Mouse (Mus musculus): ENCODE measurements around the gene Npdc1. TPM values are rescaled to one million over a fixed set of nuclear protein-coding genes. Genes with fewer than 3 reads are reported as not detected.

Npdc1 gene
- polyA plus RNA-seq, 1 experiment from 2014 or later = 4.5 TPM

- H3K4me2 ChIP-seq = peak within 1 kb of the TSS; percentile 91
- peak within 1 kb of the TSS; percentile 53 for H3K9ac ChIP-seq
- H3K4me1 ChIP-seq (replicated peaks) = peaks cover 36% of the 10 kb centered on the region
- H3K36me3 ChIP-seq (replicated peaks) = no peaks in the 10 kb centered on the region
- peak within 1 kb of the TSS; percentile 64; the same call in 1 of the 2 replicates for H3K27ac ChIP-seq (replicated peaks)
- no peaks in the 10 kb centered on the region for H3K9me3 ChIP-seq (replicated peaks)
- peak within 1 kb of the TSS; percentile 66 for H3K4me3 ChIP-seq (replicated peaks)
- H3K27me3 ChIP-seq = peaks cover 24% of the 10 kb centered on the region
- WGBS (ENCODE audit: insufficient replicate concordance) = under 1% methylated on average over 54 of the region's 54 CpGs
- peak; percentile 64 for ATAC-seq (ENCODE audit: insufficient read depth)
Observed at GRCm38 (mm10) chr2:25365091-25365761, 33.9 kb upstream of the Npdc1 start, which contains the start of gene Uap1l1. Gene Uap1l1 (minus strand): TSS chr2:25365682.

DNA sequence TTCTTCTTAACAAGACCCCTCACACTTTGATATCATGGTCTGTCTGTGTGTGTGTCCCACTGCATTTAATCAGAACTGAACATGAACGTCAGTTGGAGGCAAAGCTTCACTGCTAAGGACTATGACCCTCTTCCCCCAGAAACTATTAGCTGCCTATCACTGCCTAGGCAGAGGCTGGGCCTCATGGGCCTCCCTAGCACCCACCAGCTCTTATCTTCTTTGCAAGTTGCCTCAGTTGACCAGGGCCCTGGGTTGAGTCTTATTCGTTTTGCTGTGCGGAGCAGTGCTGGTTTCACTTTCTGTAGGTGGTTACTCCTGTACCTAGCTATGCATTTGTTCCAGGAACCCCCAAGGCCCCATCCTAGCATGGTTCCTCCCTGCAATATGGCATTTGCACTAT, 29.2 kb upstream of the Npdc1 start:
- 15% methylated on average over 3 of the region's 3 CpGs for WGBS (ENCODE audit: insufficient replicate concordance)
- Histone ChIP-seq H3K9me3 (replicated peaks) (no peaks in the 10 kb centered on the region), H3K4me3 (replicated peaks) (peak overlapping the region; percentile 20), H3K9ac (peak overlapping the region; percentile 29; the same call in 1 of the 2 replicates), H3K36me3 (replicated peaks) (peaks cover 4% of the 10 kb centered on the region), H3K27ac (replicated peaks) (peak overlapping the region; percentile 67), H3K4me1 (replicated peaks) (peaks cover 65% of the 10 kb centered on the region), H3K4me2 (peak overlapping the region; percentile 64), H3K27me3 (peaks cover 12% of the 10 kb centered on the region)
- peak; percentile 43 for ATAC-seq (ENCODE audit: insufficient read depth)

DNA sequence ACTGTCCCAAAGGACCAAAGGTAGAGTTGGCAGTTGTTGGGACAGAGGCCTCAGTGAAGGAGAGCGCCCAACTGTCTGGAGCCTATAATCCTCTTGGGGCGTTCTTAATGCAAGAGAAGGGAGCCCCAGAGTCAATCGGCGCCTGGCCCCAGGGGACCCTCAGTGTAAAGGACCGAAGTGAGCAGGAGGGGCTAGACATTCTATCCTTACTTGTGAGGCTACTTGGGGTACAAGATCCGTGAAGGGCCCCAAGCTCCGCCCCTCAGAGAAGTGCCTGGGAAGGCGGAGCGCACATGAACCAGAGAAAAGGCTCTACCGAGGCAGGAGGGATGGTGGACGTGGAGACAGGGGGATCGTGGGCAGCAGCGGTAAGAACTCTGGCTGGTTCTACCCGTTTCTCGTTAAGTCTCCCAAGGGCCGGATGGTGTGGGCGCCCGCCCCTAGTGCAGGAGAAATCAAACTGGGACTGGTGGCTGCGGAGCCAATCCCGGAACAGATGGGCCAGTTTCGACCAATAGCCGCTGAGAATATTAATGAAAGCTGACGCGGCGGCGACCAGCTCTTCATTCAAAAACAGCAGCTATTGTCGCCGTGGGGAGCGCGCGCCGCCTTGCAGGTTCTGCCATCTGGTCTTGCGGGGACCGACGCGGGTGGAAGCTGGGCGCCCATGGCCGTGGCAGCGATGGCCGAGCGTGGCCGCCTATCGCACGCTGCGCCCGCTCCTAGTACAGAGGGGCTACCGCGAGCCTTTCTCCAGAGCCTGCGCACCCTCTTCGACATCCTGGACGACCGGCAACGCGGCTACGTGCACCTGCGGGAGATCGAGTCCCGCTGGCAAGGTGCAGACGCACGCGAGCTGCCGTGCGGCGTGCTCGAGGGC, 27.1 kb upstream of the Npdc1 start, which contains the start of gene Sapcd2:
TSS of gene Sapcd2 (plus strand) at position 558 of the 880 bp plus-strand sequence.
- Histone ChIP-seq H3K27ac (replicated peaks) (peak within 1 kb of the TSS; percentile 90), H3K36me3 (replicated peaks) (peaks cover 24% of the 10 kb centered on the region), H3K4me2 (peak within 1 kb of the TSS; percentile 98), H3K9me3 (replicated peaks) (no peaks in the 10 kb centered on the region), H3K4me3 (replicated peaks) (peak within 1 kb of the TSS; percentile 86), H3K27me3 (no peaks in the 10 kb centered on the region; the same call in 1 of the 2 replicates), H3K4me1 (replicated peaks) (peaks cover 75% of the 10 kb centered on the region), H3K9ac (peak within 1 kb of the TSS; percentile 82)
- WGBS (ENCODE audit: insufficient replicate concordance) = 1% methylated on average over 65 of the region's 65 CpGs
- ATAC-seq (ENCODE audit: insufficient read depth) = peak; percentile 84

DNA sequence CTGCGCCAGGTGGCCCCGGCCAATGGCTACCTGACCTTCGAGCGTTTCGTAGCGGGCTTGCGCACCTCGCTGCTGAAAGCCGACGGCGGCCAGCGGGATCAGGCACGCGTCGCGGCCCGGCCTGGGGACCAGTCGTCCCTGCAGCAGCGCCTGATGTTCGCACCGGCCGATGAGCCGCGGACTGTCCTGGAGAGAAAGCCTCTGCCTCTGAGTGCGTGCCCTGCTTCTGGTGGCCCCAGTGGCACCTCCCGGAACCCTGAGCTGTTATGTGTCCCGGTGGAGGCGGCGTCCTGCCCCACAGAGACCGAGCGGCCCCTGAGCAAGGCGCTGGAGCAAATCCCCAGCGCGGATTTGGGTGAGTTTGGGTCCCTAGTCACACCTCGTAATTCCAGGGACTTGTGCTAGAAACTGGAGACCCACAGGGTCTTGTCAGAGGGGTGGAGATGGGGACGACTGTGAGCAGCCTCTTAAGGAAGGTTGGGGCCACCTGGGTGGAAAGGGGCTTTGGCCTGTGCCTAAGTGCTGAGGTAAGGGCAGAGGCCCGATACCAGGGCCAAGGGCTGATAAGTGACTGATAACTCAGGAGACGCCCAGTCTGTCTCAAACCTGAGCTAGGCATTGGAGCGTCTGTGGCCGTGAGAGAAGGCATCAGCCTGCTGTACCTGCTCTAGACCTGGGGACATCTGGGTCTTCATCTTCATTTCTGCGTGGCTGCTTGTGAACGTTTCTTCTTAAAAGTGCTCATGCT, 26.3 kb upstream of the Npdc1 start:
- ATAC-seq (ENCODE audit: insufficient read depth) = peak; percentile 43
- peaks cover 75% of the 10 kb centered on the region for H3K4me1 ChIP-seq (replicated peaks)
- no peaks in the 10 kb centered on the region; the same call in 1 of the 2 replicates for H3K27me3 ChIP-seq
- H3K4me2 ChIP-seq = peak overlapping the region; percentile 98
- 2% methylated on average over 42 of the region's 42 CpGs for WGBS (ENCODE audit: insufficient replicate concordance)
- H3K4me3 ChIP-seq (replicated peaks) = peak overlapping the region; percentile 86
- H3K9me3 ChIP-seq (replicated peaks) = no peaks in the 10 kb centered on the region
- peak overlapping the region; percentile 90 for H3K27ac ChIP-seq (replicated peaks)
- H3K9ac ChIP-seq = peak overlapping the region; percentile 82
- peaks cover 32% of the 10 kb centered on the region for H3K36me3 ChIP-seq (replicated peaks)

GRCm38 (mm10) chr2:25373431-25373830, 25.7 kb upstream of the Npdc1 start:
- WGBS (ENCODE audit: insufficient replicate concordance) = 37% methylated on average over 2 of the region's 2 CpGs
- H3K4me1 ChIP-seq (replicated peaks) = peaks cover 75% of the 10 kb centered on the region
- no peaks in the 10 kb centered on the region for H3K9me3 ChIP-seq (replicated peaks)
- peak overlapping the region; percentile 98 for H3K4me2 ChIP-seq
- peaks cover 38% of the 10 kb centered on the region for H3K36me3 ChIP-seq (replicated peaks)
- H3K27me3 ChIP-seq = no peaks in the 10 kb centered on the region; the same call in 1 of the 2 replicates
- peak overlapping the region; percentile 90; the same call in 1 of the 2 replicates for H3K27ac ChIP-seq (replicated peaks)
- H3K9ac ChIP-seq = peak overlapping the region; percentile 82
- H3K4me3 ChIP-seq (replicated peaks) = peak overlapping the region; percentile 86
- no peak for ATAC-seq (ENCODE audit: insufficient read depth)

GRCm38 (mm10) chr2:25376589-25376988, 22.6 kb upstream of the Npdc1 start:
- no peak overlapping the region for H3K9ac ChIP-seq
- H3K4me2 ChIP-seq = no peak overlapping the region
- H3K36me3 ChIP-seq (replicated peaks) = peaks cover 41% of the 10 kb centered on the region
- H3K4me1 ChIP-seq (replicated peaks) = peaks cover 49% of the 10 kb centered on the region
- H3K27me3 ChIP-seq = 0 out of 2 replicates have a peak, but pooled peaks cover 4% of the 10 kb centered on the region
- H3K9me3 ChIP-seq (replicated peaks) = no peaks in the 10 kb centered on the region
- 61% methylated on average over 4 of the region's 4 CpGs for WGBS (ENCODE audit: insufficient replicate concordance)
- ATAC-seq (ENCODE audit: insufficient read depth) = no peak
- no peak overlapping the region for H3K4me3 ChIP-seq (replicated peaks)
- H3K27ac ChIP-seq (replicated peaks) = no peak overlapping the region

GRCm38 (mm10) chr2:25384492-25384891, 14.7 kb upstream of the Npdc1 start:
- H3K36me3 ChIP-seq (replicated peaks) = no peaks in the 10 kb centered on the region
- H3K4me1 ChIP-seq (replicated peaks) = no peaks in the 10 kb centered on the region
- WGBS (ENCODE audit: insufficient replicate concordance) = 55% methylated on average over 5 of the region's 5 CpGs
- H3K27ac ChIP-seq (replicated peaks) = no peak overlapping the region
- no peak overlapping the region for H3K9ac ChIP-seq
- H3K4me2 ChIP-seq = no peak overlapping the region
- 0 out of 2 replicates have a peak, but pooled peaks cover 25% of the 10 kb centered on the region for H3K27me3 ChIP-seq
- H3K9me3 ChIP-seq (replicated peaks) = no peaks in the 10 kb centered on the region
- H3K4me3 ChIP-seq (replicated peaks) = no peak overlapping the region
- ATAC-seq (ENCODE audit: insufficient read depth) = peak; percentile 58

DNA sequence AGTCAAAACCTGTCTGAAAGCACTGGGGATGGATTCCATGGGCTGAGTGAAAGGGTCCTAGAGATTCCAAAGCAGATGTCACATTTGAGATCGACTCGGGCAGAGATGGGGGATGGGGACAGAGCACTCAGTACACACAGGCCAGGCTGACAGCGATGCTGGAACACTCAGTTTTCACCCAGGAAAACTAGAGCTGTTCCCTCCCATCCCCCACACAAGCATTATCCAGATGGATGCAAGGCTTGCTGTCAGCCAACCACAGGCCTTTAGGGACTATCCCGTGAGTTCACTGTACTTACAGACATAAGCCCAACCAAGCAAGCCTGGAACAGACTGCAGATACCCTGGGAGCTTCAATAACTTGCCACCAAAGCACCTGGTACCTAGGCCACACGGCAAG, 7.9 kb upstream of the Npdc1 start:
- Histone ChIP-seq H3K9ac (no peak overlapping the region), H3K9me3 (replicated peaks) (no peaks in the 10 kb centered on the region), H3K4me3 (replicated peaks) (no peak overlapping the region), H3K4me2 (no peak overlapping the region), H3K27ac (replicated peaks) (no peak overlapping the region), H3K27me3 (peaks cover 41% of the 10 kb centered on the region), H3K4me1 (replicated peaks) (peaks cover 8% of the 10 kb centered on the region), H3K36me3 (replicated peaks) (no peaks in the 10 kb centered on the region)
- 60% methylated on average over 5 of the region's 5 CpGs for WGBS (ENCODE audit: insufficient replicate concordance)
- ATAC-seq (ENCODE audit: insufficient read depth) = no peak

DNA sequence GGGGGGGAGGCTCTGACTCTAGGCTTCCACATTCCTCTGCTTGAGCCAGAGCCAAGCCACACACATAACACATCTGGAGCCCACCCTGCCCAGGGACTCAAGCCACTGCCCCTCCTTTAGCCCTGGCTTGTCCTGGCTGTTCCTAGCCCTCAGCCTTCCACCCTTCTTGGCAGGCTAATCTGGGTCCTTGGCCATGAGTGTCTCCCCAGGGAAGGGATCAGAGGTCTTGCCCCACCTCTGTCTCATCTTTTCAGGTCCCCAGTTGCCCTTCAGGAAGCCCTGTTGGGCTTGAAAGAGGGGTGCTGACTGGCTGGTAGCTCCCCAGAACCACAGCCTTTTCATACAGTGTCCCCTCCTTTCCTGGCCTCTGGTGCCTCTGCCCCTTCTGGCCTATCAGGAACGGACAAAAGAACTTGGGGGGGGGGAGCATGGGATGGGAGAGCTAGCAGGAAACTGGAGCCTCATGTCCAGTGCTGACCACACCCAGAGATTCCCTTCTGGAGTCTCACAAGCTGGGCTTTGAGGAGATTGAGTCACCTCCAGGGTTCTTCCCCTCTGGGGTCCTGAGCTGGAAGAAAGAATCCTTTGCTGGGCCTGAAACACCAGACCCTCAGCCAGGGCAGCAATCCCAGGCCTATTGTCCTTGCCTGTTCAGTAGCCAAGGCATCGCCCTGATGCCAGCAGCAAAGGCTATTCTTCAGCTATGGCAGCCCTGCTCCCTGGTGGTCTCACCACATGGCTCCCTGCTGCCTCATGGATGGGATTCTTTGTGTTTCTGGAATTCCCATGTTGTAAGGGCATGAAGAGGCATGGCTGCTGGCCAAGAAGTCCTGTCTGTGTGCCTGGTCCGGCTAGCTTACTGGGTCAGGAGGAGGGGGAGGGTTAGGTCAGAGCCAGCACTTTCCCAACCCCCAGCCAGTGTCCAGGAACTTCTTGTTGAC, 4.6 kb upstream of the Npdc1 start:
- Histone ChIP-seq H3K27me3 (peaks cover 65% of the 10 kb centered on the region), H3K9me3 (replicated peaks) (no peaks in the 10 kb centered on the region), H3K27ac (replicated peaks) (no peak overlapping the region), H3K36me3 (replicated peaks) (no peaks in the 10 kb centered on the region), H3K9ac (no peak overlapping the region), H3K4me3 (replicated peaks) (no peak overlapping the region), H3K4me2 (no peak overlapping the region), H3K4me1 (replicated peaks) (peaks cover 10% of the 10 kb centered on the region)
- no peak for ATAC-seq (ENCODE audit: insufficient read depth)
- 35% methylated on average over 3 of the region's 3 CpGs for WGBS (ENCODE audit: insufficient replicate concordance)

Data from liver, embryonic 15.5 days (tissue).